Mouse (Mus musculus) bone marrow, adult 2 months (tissue): ENCODE measurements around the gene Madcam1.

Experiments
- CTCF ChIP-seq: fragments of 200-500 bp; IDR thresholded peaks from 2 replicates; pipeline ENCODE4 v1.5.1; 2011; ENCODE audit warnings: low read length, control low read depth; ENCODE audit not compliant: control insufficient read depth, insufficient read depth
- POLR2A ChIP-seq: fragments of 200-500 bp; IDR thresholded peaks from 2 replicates; pipeline ENCODE4 v1.6.1; 2011; ENCODE audit warnings: low read depth, mild to moderate bottlenecking, control low read depth, low read length, borderline replicate concordance; ENCODE audit not compliant: control insufficient read depth

DNA sequence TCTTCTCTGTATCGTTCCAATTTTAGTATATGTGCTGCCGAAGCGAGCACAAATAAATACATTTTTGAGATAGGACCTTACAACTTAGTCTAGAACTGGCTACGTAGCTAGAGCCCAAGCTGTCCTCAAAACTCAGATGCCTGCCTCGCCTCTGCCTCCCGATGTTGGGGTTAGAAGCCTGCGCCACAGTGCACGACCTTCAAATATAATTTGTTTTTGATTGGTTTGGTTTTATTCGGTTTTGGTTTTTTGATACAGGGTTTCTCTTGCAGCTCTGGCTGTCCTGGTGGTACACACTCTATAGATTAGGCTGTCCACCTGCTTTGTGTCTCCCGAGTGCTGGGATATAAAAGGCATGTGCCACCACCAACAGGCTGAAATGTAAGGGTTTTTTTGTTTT lies 39.2 kb downstream of the Madcam1 start:
- TF ChIP-seq POLR2A (no peak), CTCF (no peak)
